Mouse (Mus musculus) liver, embryonic 14.5 days (tissue): Measurements from ENCODE around the gene Aldh1l1. TPM values are rescaled to one million over a fixed set of nuclear protein-coding genes. Genes with fewer than 3 reads are reported as not detected.

ENCODE experiments used
- ATAC-seq: fragments of 200-750 bp; cut with Nextera tagmentation; 2 replicates; pipeline ENCODE4 v1.8.0; 2017; ENCODE audit warnings: moderate number of reproducible peaks, mild to moderate bottlenecking, moderate library complexity; ENCODE audit not compliant: insufficient read depth
- DNase-seq, 3 experiments: peaks; one replicate each; pipeline ENCODE4 v3.0.0-alpha.2; 2012 to 2013; ENCODE audit warnings: low read depth in 3 of 3, low spot score in 3 of 3
- H3K27ac ChIP-seq: fragments of 300-500 bp; sonication (generic); 2 replicates; pipeline ENCODE4 v1.5.1; 2014; ENCODE audit warnings: moderate library complexity, mild to moderate bottlenecking, control low read depth, inconsistent platforms
- H3K27me3 ChIP-seq: fragments of 300-500 bp; sonication (generic); 2 replicates; pipeline ENCODE4 v1.6.1; 2014; ENCODE audit warnings: mild to moderate bottlenecking, low read length, moderate library complexity; ENCODE audit not compliant: control insufficient read depth, insufficient read depth
- H3K36me3 ChIP-seq: fragments of 300-500 bp; sonication (generic); replicated peaks from 2 replicates; pipeline ENCODE4 v1.6.1; 2014; ENCODE audit warnings: low read depth; ENCODE audit not compliant: control insufficient read depth, insufficient read depth
- H3K4me1 ChIP-seq, 2 experiments: fragments of 200-500 bp in 1 of 2; fragments of 300-500 bp in 1 of 2; sonication (generic) in 1 of 2; replicated peaks; 2 replicates each; pipeline ENCODE4 v1.6.1; 2012 to 2014; ENCODE audit warnings: antibody characterized with exemption in 1 of 2, inconsistent platforms in 1 of 2, low read length in 1 of 2; ENCODE audit not compliant: control insufficient read depth in 2 of 2, insufficient read depth in 2 of 2
- H3K4me2 ChIP-seq: fragments of 300-500 bp; sonication (generic); 2 replicates; pipeline ENCODE4 v1.6.1; 2014; ENCODE audit warnings: low read depth, mild to moderate bottlenecking, control low read depth, moderate library complexity
- H3K4me3 ChIP-seq, 2 experiments: fragments of 200-500 bp in 1 of 2; fragments of 300-500 bp in 1 of 2; sonication (generic) in 1 of 2; 2 replicates each; pipeline ENCODE4 v1.5.1; 2012 to 2014; ENCODE audit warnings: low read depth in 2 of 2, low read length in 2 of 2, mild to moderate bottlenecking in 2 of 2, control low read depth in 1 of 2, inconsistent platforms in 1 of 2, moderate library complexity in 1 of 2; ENCODE audit not compliant: insufficient read depth in 1 of 2
- H3K9ac ChIP-seq: fragments of 300-500 bp; sonication (generic); replicated peaks from 2 replicates; pipeline ENCODE4 v1.6.1; 2014; ENCODE audit warnings: mild to moderate bottlenecking, control low read depth, moderate library complexity
- H3K9me3 ChIP-seq: fragments of 300-500 bp; sonication (generic); 2 replicates; pipeline ENCODE4 v1.6.1; 2016; ENCODE audit warnings: low read length, mixed read lengths; ENCODE audit not compliant: control insufficient read depth
- CTCF ChIP-seq: IDR thresholded peaks from 2 replicates; pipeline ENCODE4 v1.5.1; 2016; ENCODE audit warnings: antibody characterized with exemption, low read depth, control low read depth
- EP300 ChIP-seq: IDR thresholded peaks from 2 replicates; pipeline ENCODE4 v1.6.1; 2016; ENCODE audit warnings: antibody characterized with exemption, low read depth
- WGBS: fragments of 180-500 bp; shearing (Covaris S2); extraction: QIAGEN DNeasy Blood & Tissue Kit; methylation state at CpG from one replicate; pipeline ENCODE4 v1.1.7; 2014; ENCODE audit not compliant: insufficient replicate concordance; 5-methylcytosine and 5-hydroxymethylcytosine counted together
- polyA plus RNA-seq, 2 experiments: library from polyadenylated mRNA; depleted of rRNA in 1 of 2; stranded (reverse) in 1 of 2; unstranded in 1 of 2; fragments of >200 nt; fragmentation: Nextera tagmentation in 1 of 2; extraction: Ambion mirVana in 1 of 2; gene quantifications; 2 replicates each; pipeline versions ENCODE4 v1.2.1 to v1.2.3; 2012 to 2014

The Aldh1l1 gene
- polyA plus RNA-seq, 2 experiments = 9.2 to 10.6 TPM

DNA sequence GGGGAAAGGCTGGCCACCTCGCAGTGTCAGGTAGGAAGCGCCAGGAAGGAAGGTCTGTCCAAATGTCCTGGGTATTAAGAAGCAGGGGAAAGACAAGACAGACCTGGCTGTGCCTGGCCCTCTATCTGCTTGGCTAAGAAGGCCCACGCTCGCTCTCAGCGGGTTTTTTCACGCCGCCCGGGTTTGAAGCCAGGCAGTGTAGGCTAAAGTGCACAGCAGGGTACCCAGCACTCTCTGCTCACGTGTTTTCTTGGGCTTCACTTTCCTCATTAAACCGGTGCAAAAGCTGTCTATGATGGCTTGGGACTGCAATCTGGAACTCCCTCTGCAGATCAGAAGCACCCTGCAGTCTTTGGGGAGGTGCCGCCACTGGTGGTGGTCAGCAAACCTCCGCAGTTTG is 24.5 kb upstream of the Aldh1l1 start:
- 13% methylated on average over 12 of the region's 12 CpGs for WGBS
- no peak for DNase-seq
- ATAC-seq = no peak
- peaks cover 21% of the 10 kb centered on the region for H3K27me3 ChIP-seq
- H3K4me1 ChIP-seq = peaks cover 0 to 5% of the 10 kb centered on the region in 2 experiments; a peak in 1 of 4 replicates
- peak overlapping the region; percentile 61 for H3K4me2 ChIP-seq
- TF ChIP-seq CTCF = no peak
- TF ChIP-seq EP300 = no peak
- no peak overlapping the region for H3K9ac ChIP-seq
- H3K4me3 ChIP-seq = peak overlapping the region; percentile 54 to 55; a peak in 2 of 4 replicates
- H3K27ac ChIP-seq = no peak overlapping the region
- H3K9me3 ChIP-seq = no peaks in the 10 kb centered on the region
- H3K36me3 ChIP-seq = no peaks in the 10 kb centered on the region

DNA sequence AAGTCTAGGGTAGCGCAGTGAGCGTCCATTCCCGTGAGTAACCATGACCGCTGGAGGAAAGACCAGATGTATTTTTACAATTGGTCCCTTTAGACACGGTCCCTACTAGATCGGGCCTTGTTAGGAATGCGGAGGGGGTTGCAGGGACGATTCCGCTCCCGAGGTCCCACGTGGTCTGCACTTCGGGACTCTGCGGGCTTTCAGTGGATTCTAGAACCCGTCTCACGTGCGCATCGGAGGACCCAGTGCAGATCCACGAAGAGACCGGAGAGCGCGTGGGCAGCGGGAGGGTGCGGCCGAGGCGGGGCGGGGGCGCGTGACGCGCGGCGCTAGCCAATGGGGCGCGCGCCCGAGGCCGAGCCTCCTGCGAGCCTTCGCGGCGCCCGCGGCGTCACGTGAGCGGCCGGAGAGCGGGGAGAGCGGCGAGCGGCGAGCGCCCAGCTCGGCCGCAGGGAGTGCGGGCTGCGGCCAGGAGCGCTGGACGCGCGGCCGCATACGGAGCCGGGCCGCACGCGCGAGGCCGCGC is 24.0 kb upstream of the Aldh1l1 start, which contains the start of gene Klf15:
TSS of gene Klf15 (plus strand) at position 396 of the 526 bp plus-strand sequence.
- WGBS = under 1% methylated on average over 70 of the region's 70 CpGs
- Histone ChIP-seq H3K27me3 (peaks cover 21% of the 10 kb centered on the region), H3K4me3 (peak within 1 kb of the TSS; percentile 54 to 55), H3K4me2 (peak within 1 kb of the TSS; percentile 61), H3K4me1 (peaks cover 0 to 5% of the 10 kb centered on the region in 2 experiments; a peak in 1 of 4 replicates), H3K36me3 (no peaks in the 10 kb centered on the region), H3K9ac (no peak within 1 kb of the TSS; the same call in 1 of the 2 replicates), H3K9me3 (no peaks in the 10 kb centered on the region), H3K27ac (no peak within 1 kb of the TSS)
- TF ChIP-seq EP300 (no peak), CTCF (no peak)
- peak; percentile 19 for ATAC-seq
- DNase-seq = no peak

DNA sequence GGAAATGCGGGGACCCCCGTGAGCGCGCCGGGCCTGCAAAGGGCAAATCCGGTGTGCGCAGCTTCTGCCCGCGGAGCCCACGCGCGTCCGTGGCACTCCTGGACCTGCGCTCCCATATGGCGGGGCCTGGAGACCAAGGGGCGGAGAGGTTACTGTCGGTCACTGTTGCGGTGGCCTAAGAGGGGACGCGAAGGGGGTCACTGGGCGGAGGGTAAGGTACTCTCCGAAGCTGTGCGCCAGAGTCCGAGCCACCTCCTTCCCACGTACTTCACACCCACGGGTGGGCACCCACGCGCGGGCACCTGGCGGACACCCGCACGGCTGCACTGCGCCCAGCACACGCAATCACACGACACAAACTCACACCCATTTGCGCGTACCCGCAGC is 23.4 kb upstream of the Aldh1l1 start:
- no peaks in the 10 kb centered on the region for H3K9me3 ChIP-seq
- no peak overlapping the region; the same call in 1 of the 2 replicates for H3K9ac ChIP-seq
- ATAC-seq (peak; percentile 17; the same call in 1 of the 2 replicates), DNase-seq (no peak)
- TF ChIP-seq EP300 (no peak), CTCF (no peak)
- H3K27me3 ChIP-seq = peaks cover 21% of the 10 kb centered on the region
- peaks cover 0 to 5% of the 10 kb centered on the region in 2 experiments; a peak in 1 of 4 replicates for H3K4me1 ChIP-seq
- H3K27ac ChIP-seq = no peak overlapping the region
- H3K4me2 ChIP-seq = peak overlapping the region; percentile 61
- WGBS = under 1% methylated on average over 38 of the region's 38 CpGs
- H3K4me3 ChIP-seq = peak overlapping the region; percentile 48 to 54
- no peaks in the 10 kb centered on the region for H3K36me3 ChIP-seq

DNA sequence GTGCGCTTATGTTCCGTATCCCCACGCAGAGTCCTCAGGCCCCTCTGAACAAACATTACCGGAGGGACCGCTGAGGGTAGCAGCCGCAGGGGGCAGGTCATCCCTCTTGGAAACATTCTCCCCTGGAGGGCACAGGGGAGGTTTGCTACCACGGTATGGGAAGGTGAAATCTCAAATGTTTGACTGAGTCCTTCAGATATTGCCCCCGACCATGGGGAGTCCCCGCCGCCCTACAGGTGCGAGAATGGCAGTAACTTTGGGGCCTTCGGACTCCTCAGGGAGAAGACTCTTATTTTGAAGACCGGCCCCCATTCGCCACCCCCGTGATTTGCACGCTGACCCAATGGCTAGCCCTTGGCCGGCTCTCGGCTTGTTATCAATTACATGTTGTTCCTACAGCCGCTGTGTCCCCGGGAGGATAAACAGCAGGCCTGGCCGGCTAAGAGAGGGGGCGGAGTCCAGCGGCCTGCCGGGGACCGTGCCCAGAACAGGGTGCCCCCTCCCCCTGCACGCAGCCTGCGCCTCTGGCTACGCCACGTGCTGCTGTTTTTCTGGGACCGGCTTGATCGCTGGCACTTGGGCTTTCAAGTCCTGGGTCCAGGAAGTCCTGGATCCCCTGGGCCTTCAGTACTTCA is 22.9 kb upstream of the Aldh1l1 start:
- Histone ChIP-seq H3K9me3 (no peaks in the 10 kb centered on the region), H3K4me3 (peak overlapping the region; percentile 48 to 54), H3K4me2 (peak overlapping the region; percentile 61), H3K27ac (no peak overlapping the region), H3K4me1 (peaks cover 0 to 5% of the 10 kb centered on the region in 2 experiments; a peak in 1 of 4 replicates), H3K27me3 (peaks cover 21% of the 10 kb centered on the region), H3K9ac (no peak overlapping the region), H3K36me3 (no peaks in the 10 kb centered on the region)
- ATAC-seq (peak; percentile 70), DNase-seq (peak; percentile 28 to 37 (median 36))
- TF ChIP-seq EP300 (no peak), CTCF (0 out of 2 replicates have a peak, but pooled peaks have one; percentile 14)
- under 1% methylated on average over 31 of the region's 31 CpGs for WGBS

DNA sequence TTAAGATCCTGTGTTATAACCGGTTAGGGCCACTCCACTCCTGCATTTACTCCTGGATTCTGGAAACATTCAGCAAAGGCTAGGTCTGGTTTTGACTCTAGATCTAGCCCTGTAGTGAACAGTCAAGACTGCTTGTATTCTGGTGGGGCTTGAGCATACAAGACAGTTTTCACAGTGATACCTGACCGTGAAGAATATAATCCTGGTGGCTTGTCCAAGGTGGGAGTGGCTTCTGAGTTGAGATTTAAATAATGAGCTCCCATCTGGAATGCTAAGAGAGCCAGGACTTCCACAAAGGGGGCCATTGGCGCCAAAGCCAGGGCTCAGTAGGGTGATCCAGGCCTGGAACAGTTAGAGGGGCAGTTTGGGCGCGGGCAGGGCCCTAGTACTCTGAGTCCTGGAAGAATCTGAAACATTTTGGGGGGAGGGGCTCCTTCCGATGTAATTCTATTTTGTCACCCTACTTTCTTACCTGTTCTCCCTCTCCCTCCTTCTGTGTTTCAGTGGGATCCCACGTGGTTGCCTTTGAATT is 22.3 kb upstream of the Aldh1l1 start:
- Histone ChIP-seq H3K27ac (no peak overlapping the region), H3K9me3 (no peaks in the 10 kb centered on the region), H3K4me1 (peaks cover 0 to 5% of the 10 kb centered on the region in 2 experiments; a peak in 1 of 4 replicates), H3K4me3 (no peak overlapping the region), H3K9ac (no peak overlapping the region), H3K4me2 (peak overlapping the region; percentile 61), H3K36me3 (no peaks in the 10 kb centered on the region), H3K27me3 (peaks cover 21% of the 10 kb centered on the region)
- WGBS = 33% methylated on average over 7 of the region's 7 CpGs
- no peak for ATAC-seq
- no peak for DNase-seq
- no peak for TF ChIP-seq EP300
- no peak for TF ChIP-seq CTCF
